Mouse (Mus musculus) ES-Bruce4 (cell line): ENCODE measurements around the gene Icam2.

Experiments used
- CTCF ChIP-seq: IDR thresholded peaks from one replicate; pipeline ENCODE4 v1.8.1; 2011; ENCODE audit warnings: low read depth, low read length
- POLR2A ChIP-seq: IDR thresholded peaks from one replicate; pipeline ENCODE4 v1.8.1; 2011; ENCODE audit warnings: low read length; ENCODE audit not compliant: insufficient read depth

DNA sequence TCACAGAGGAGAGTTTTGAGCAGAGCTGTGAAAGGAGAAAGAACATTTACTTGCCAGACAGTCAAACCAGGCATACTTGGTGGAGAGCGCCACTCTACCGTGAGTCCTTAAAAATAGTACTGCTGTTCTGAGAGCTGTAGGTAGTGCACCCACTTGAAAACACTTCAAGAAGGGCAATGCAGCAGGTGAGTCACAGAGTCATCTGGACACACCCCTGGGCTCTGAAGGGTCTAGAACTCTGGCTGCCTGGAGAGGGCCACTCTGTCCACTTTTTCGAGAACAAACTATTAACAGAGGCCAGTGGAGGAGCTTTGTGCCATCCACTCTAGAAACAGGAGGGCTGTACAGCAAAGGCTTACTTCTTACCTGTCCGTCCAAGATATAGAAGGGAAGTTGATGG, 38.6 kb upstream of the Icam2 start:
- TF ChIP-seq CTCF (no peak), POLR2A (no peak)
